Mouse (Mus musculus): ENCODE data around the gene Capn11. TPM values are rescaled to one million over a fixed set of nuclear protein-coding genes. Genes with fewer than 3 reads are reported as not detected.
"Not testable (repeated sequence)": the region's sequence is repeated elsewhere in the genome, so short reads cannot be mapped to it uniquely, and the experiment has no call there.

Gene Capn11
- polyA plus RNA-seq, 1 experiment from 2014 or later = 0.34 TPM

DNA sequence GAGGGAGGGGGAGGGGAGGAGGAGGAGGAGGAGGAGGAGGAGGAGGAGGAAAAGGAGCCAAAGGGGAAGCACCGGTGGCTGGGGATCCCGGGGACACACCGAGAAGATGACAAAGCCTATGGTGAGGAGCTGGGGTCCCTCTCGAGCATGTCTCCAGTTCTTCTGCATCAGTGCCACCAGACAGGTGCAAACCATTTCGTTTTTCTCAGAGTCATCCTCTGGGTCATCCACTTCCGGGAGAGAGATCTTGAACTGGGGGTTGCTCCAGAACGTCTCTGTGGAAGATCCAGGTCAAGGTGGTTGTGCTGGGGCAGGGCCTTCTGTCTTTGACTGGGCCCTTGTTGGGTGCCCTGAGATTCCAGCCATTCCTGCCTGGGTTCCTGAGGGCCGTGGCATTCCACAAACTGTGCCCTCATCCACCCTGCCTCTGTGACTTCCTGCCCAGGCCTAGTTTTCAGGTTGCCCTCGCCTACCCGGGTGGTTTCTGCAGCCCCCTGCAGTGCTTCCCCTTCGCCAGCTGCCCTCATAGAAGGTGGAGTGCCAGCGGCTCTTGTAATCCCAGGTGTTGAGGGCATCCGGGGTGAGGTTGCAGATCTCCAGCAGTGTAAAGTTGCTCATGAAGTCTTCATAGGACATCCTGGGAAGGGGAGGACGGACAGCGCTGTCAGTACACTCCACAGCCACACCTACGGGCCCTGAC, 20.4 kb downstream of the Capn11 start:
- H3K9ac ChIP-seq = no peak overlapping the region
- H3K9me3 ChIP-seq = no peaks in the 10 kb centered on the region
- H3K4me3 ChIP-seq (replicated peaks) = no peak overlapping the region
- H3K27me3 ChIP-seq (replicated peaks) = no peaks in the 10 kb centered on the region
- H3K27ac ChIP-seq = no peak overlapping the region
- no peak overlapping the region for H3K4me2 ChIP-seq (replicated peaks)
- H3K4me1 ChIP-seq (replicated peaks) = no peaks in the 10 kb centered on the region
- WGBS = 74% methylated on average over 16 of the region's 16 CpGs
- ATAC-seq = no peak
- no peaks in the 10 kb centered on the region for H3K36me3 ChIP-seq

DNA sequence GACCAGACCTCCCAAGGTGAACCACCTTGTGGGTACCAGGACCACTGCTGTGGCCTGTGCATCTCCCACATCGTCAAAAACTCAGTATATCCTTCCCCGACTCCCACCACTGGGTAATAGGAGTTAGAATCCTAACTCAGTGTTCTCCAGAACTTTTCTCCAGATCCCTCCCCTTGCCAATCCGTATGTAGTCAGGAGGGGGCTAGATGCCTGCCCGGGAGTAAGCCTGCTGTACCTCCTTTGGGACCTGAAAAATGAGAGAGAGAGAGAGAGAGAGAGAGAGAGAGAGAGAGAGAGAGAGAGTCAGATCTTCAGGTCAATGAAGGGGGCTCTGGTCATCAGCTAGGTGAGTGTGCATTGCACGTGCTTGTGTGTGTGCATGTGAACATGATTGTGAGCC, 25.1 kb downstream of the Capn11 start:
- Histone ChIP-seq H3K36me3 (no peaks in the 10 kb centered on the region), H3K4me3 (replicated peaks) (no peak overlapping the region), H3K4me2 (replicated peaks) (no peak overlapping the region), H3K9ac (no peak overlapping the region), H3K4me1 (replicated peaks) (peaks cover 16% of the 10 kb centered on the region; the same call in 1 of the 2 replicates), H3K27me3 (replicated peaks) (no peaks in the 10 kb centered on the region), H3K27ac (no peak overlapping the region), H3K9me3 (no peaks in the 10 kb centered on the region)
- WGBS = 80% methylated on average over 5 of the region's 5 CpGs
- no peak for ATAC-seq

DNA sequence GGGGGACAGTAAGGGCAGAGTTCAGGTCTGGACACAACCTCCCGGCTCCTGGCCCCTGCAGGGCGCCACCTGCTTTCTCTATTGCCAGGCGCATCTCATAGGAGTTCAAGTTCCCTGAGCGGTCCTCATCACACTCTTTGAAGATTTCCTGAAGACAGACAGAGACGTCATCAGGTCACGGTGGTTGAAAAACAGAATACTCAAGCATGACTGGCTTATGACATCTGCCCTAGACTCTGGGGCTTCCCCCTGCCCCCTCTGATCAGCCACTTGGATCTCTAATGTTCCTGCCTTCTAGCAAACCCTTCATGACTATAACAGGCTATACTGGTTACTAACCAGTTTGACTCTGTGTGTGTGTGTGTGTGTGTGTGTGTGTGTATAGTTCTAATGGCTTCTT, 27.2 kb downstream of the Capn11 start:
- WGBS = 80% methylated on average over 6 of the region's 6 CpGs
- Histone ChIP-seq H3K27me3 (replicated peaks) (no peaks in the 10 kb centered on the region), H3K9ac (no peak overlapping the region), H3K27ac (no peak overlapping the region), H3K36me3 (no peaks in the 10 kb centered on the region), H3K9me3 (no peaks in the 10 kb centered on the region), H3K4me3 (replicated peaks) (no peak overlapping the region), H3K4me2 (replicated peaks) (no peak overlapping the region), H3K4me1 (replicated peaks) (peaks cover 21% of the 10 kb centered on the region)
- no peak for ATAC-seq

DNA sequence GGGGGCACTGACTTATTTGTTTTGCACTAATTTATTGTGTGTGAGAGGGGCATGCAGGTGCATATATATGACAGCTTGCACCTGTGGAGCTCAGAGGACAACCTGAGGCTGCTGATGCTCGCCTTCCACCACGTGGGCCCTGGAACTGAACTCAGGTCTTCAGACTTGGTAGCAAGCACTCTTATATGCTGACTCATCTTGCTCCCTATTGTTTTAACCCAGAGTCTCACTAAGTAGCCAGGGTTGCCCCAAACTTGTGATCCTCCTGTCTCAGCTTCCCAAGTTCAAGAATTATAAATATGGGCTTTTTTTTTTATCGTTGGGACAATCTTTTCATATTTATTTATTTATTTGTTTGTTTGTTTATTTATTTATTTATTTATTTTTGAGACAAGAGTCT, 28.1 kb downstream of the Capn11 start:
- H3K9ac ChIP-seq = no peak overlapping the region
- no peaks in the 10 kb centered on the region for H3K9me3 ChIP-seq
- no peaks in the 10 kb centered on the region for H3K27me3 ChIP-seq (replicated peaks)
- 54% methylated on average over 3 of the region's 3 CpGs for WGBS
- H3K27ac ChIP-seq = no peak overlapping the region
- peak overlapping the region; percentile 86; the same call in 1 of the 2 replicates for H3K4me2 ChIP-seq (replicated peaks)
- peaks cover 29% of the 10 kb centered on the region for H3K4me1 ChIP-seq (replicated peaks)
- no peaks in the 10 kb centered on the region for H3K36me3 ChIP-seq
- no peak for ATAC-seq
- no peak overlapping the region for H3K4me3 ChIP-seq (replicated peaks)

DNA sequence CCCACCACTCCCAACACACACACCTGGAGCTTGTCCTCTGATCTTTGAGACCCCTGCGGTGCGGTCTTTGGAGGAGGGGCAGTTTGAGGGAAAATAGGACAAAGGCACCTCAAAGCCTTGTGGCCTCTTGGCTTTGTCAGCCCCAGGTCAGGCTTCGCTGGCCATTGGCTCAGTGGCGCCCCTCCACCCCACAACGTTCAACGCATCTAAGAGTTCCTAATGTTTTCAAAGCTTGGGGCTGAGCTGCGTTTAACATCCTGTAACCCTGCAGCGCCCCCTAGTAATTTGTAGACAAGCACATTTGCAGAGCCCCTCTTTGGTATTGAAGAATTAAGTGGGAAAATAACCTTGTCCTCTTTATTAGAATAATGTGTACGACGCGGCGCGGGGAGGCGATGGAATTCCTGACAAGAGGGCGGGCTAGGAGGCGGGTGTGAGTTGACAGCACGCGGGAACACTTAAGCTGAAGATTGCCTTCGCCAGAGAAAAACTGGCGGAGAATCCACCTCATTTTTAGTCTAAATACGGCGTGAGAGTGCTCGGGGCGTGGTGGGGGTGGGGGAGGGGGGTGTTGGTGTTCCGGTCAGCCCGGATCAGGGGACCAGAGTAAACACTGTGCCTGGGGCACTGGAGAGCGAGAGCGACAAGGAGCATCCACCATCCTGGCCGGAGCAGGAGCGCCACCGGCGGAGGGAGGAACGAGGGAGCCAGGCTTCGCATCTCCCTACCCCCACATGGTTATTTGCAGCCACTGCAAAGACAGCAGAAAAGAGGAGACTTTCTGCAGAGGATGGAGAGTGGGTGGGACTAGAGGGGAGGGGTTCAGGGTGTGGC, 29.0 kb downstream of the Capn11 start:
- peak; percentile 62 for ATAC-seq
- H3K4me1 ChIP-seq (replicated peaks) = peaks cover 32% of the 10 kb centered on the region
- H3K27ac ChIP-seq = peak overlapping the region; percentile 66
- no peaks in the 10 kb centered on the region for H3K27me3 ChIP-seq (replicated peaks)
- H3K36me3 ChIP-seq = no peaks in the 10 kb centered on the region
- H3K9ac ChIP-seq = peak overlapping the region; percentile 46
- H3K4me3 ChIP-seq (replicated peaks) = peak overlapping the region; percentile 38
- no peaks in the 10 kb centered on the region for H3K9me3 ChIP-seq
- WGBS = 3% methylated on average over 33 of the region's 34 CpGs
- H3K4me2 ChIP-seq (replicated peaks) = peak overlapping the region; percentile 86

DNA sequence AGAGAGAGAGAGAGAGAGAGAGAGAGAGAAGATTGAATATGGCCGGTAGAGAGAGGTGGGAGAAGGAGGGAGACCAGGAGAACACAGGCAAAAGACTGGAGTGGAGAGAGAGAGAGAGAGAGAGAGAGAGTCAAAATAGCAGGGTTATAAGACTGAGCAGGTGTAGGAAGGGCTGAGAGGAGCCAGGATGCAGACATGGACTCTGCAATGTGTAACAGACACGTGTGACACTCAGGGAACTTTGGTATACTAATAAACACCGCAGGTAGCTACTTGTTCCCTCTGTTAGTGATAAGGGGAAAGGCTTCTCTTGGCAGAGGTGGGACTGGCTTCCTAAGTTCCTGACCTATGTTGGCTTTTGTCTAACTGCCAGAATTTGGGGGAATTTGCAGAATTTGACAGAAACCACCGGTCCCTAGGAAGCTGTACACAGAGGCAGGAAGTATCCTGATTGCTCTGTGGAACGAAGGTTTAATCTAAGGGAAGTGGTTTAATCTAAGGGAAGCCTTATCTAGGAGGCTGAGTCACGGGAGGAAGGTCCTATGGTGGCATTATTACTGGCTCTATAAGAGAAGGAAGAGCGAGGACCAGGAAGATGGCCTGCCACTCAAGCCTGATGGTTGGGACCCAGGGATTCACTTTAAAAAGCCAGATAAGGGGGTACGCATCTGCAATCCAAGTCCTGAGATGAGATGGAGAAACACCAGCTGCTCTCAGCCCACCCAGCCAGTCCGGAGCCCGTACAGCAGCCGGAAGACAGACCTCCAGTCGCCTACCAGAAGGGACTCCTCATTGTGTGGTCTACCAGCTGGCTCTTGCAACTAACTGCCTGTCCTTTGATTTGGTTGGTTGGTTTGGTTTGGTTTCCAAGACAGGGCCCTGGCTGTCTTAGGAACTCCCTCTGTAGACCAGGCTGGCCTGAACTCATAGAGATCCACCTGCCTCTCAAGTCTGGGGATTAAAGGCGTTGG, 30.0 kb downstream of the Capn11 start:
- H3K4me3 ChIP-seq (replicated peaks) = peak overlapping the region; percentile 38; the same call in 1 of the 2 replicates
- H3K36me3 ChIP-seq = no peaks in the 10 kb centered on the region
- H3K9ac ChIP-seq = no peak overlapping the region
- peak; percentile 34 for ATAC-seq
- no peaks in the 10 kb centered on the region for H3K27me3 ChIP-seq (replicated peaks)
- no peaks in the 10 kb centered on the region for H3K9me3 ChIP-seq
- peak overlapping the region; percentile 66 for H3K27ac ChIP-seq
- peaks cover 32% of the 10 kb centered on the region for H3K4me1 ChIP-seq (replicated peaks)
- WGBS = 44% methylated on average over 13 of the region's 13 CpGs
- H3K4me2 ChIP-seq (replicated peaks) = peak overlapping the region; percentile 86

DNA sequence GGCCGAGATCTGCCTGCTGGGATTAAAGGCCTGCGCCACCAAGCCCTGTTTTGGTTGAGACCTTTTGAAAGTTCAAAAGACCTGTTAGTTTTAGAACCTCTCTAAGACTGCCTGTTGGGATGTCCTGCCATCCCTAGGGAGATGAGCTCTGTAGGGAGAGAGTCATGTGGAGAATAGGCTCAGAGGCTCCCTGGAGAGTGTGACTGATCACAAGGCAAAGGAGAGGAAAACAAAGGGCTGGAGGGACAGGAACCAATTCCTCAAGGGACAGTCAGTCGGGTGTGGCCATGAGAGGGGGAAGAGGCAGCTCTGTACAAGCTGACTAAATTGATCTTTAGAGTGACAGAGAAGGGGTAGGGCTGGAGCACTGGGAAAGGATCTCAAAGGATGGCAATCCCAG, 31.0 kb downstream of the Capn11 start:
- Histone ChIP-seq H3K9me3 (no peaks in the 10 kb centered on the region), H3K27me3 (replicated peaks) (no peaks in the 10 kb centered on the region), H3K9ac (no peak overlapping the region), H3K4me2 (replicated peaks) (no peak overlapping the region), H3K36me3 (no peaks in the 10 kb centered on the region), H3K27ac (no peak overlapping the region), H3K4me1 (replicated peaks) (peaks cover 32% of the 10 kb centered on the region), H3K4me3 (replicated peaks) (no peak overlapping the region)
- WGBS = 46% methylated on average over 3 of the region's 3 CpGs
- ATAC-seq = no peak

DNA sequence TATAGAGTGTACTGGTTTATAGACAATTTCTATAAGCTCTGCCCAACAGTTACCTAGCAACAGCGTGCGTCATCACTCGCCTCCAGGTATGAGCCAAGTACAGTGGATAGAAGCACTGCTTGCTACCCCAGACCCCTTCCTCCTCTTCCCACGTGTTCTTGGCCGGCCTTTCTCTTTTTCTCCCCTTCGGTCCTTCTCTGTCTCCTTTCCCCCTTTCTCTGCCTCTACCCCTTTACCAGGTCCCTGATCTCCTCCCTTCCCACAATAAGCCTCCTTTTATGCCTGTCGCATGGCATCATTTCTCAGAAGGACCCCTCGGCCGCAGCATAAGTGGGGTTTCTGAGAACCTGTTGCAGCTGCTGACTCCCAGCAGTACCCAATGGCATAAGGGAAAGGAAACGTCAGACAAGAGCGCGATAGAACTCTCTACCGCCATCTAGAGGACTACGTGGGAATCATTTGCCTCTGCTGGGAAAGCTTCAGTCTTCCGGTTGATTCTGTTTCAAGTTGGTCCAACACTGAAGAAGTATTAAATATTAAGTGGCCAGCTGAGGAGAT, 32.5 kb downstream of the Capn11 start:
- no peaks in the 10 kb centered on the region for H3K36me3 ChIP-seq
- H3K27ac ChIP-seq = 0 out of 2 replicates have a peak overlapping the region, but pooled peaks have one; percentile 37
- WGBS = 28% methylated on average over 15 of the region's 15 CpGs
- no peak overlapping the region for H3K9ac ChIP-seq
- peak; percentile 42; the same call in 1 of the 2 replicates for ATAC-seq
- H3K9me3 ChIP-seq = no peaks in the 10 kb centered on the region
- no peaks in the 10 kb centered on the region for H3K27me3 ChIP-seq (replicated peaks)
- peaks cover 32% of the 10 kb centered on the region for H3K4me1 ChIP-seq (replicated peaks)
- H3K4me3 ChIP-seq (replicated peaks) = no peak overlapping the region
- peak overlapping the region; percentile 48 for H3K4me2 ChIP-seq (replicated peaks)

DNA sequence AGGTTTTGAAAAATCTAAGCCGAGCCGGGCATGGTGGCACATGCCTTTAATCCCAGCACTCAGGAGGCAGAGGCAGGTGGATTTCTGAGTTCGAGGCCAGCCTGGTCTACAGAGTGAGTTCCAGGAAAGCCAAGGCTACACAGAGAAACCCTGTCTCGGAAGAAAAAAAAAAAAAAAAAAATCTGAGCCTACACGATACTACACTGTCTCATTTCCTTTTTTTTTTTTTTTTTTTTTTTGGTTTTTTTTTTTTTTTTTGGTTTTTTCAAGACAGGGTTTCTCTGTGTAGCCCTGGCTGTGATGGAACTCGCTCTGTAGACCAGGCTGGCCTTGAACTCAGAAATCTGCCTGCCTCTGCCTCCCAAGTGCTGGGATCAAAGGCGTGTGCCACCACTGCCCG, 35.7 kb downstream of the Capn11 start:
- H3K9ac ChIP-seq; H3K4me2 ChIP-seq (replicated peaks); H3K27ac ChIP-seq; H3K27me3 ChIP-seq (replicated peaks); H3K4me3 ChIP-seq (replicated peaks); H3K9me3 ChIP-seq; ATAC-seq; H3K36me3 ChIP-seq: not testable (repeated sequence)
- 91% methylated on average over 8 of the region's 8 CpGs for WGBS
- peaks cover 26% of the 10 kb centered on the region for H3K4me1 ChIP-seq (replicated peaks)

DNA sequence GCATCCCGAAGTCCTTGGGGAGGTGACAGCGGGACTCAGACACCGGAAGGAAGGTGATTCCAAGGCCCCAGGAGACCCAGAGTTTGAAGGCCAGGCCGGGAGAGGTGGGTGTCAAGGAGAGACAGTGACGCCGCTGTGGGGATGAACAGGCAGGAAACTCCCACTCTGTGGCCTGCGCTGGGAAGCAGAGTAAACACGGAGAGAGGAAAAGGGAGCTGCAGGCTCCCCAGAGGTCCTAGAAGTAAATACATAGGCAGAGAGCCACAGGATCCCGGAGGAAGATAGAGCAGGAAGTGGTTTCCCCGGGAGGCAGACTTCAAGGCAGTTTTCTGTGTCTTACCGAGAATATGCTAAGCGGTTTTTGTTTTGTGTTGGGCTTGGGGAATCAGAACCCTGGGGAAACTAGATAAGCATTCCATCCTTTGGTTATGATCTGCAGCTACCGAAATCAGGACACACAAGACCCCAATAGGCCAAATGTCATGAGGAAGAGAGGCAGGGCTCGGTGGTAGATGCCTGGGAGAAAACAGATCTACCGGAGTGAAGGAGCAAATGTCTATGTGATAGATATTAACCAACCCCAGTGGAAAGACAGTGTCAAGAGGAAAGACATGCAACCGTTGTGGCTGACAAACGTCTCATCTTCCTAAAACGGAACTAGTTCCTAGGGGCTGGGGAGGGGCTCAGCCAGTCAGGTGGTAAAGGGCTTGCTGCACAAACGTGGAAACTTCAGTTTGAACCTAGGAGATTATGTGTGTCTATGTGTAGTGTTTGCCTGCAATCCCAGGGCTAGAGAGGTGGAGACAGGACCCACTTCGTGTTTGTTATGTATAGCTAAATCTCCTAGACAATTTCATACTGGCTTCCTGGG, 39.5 kb downstream of the Capn11 start:
- H3K4me3 ChIP-seq (replicated peaks) = peak overlapping the region; percentile 24
- ATAC-seq = peak; percentile 71
- peak overlapping the region; percentile 57 for H3K4me2 ChIP-seq (replicated peaks)
- H3K4me1 ChIP-seq (replicated peaks) = peaks cover 13% of the 10 kb centered on the region; the same call in 1 of the 2 replicates
- no peaks in the 10 kb centered on the region for H3K27me3 ChIP-seq (replicated peaks)
- H3K9ac ChIP-seq = peak overlapping the region; percentile 31
- peak overlapping the region; percentile 87 for H3K27ac ChIP-seq
- no peaks in the 10 kb centered on the region for H3K9me3 ChIP-seq
- no peaks in the 10 kb centered on the region for H3K36me3 ChIP-seq
- WGBS = 18% methylated on average over 20 of the region's 20 CpGs

DNA sequence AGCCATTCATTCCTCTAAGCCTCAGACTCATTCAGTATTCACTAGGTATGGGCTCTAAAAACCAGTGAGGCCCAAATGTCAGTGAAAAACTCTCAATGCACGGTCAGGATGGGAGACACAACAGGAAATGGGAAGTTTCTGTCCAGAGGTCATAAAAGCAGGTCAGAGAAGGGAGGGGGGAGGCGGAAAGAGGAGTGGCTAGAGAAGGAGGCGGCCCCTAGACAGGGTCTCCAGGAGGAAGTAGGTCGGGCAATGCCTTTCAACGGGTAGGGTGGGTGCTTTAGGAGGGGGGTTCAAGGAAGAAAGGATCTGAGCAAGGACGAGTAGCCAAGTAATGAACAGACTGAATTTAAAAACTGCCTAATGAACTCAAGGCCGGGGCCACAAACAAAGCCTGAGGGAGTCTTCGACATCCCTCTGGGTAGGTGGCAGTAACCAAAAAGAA, 40.2 kb downstream of the Capn11 start:
- peak overlapping the region; percentile 24 for H3K4me3 ChIP-seq (replicated peaks)
- H3K27ac ChIP-seq = peak overlapping the region; percentile 87
- H3K36me3 ChIP-seq = no peaks in the 10 kb centered on the region
- peaks cover 13% of the 10 kb centered on the region; the same call in 1 of the 2 replicates for H3K4me1 ChIP-seq (replicated peaks)
- H3K4me2 ChIP-seq (replicated peaks) = peak overlapping the region; percentile 57
- no peaks in the 10 kb centered on the region for H3K27me3 ChIP-seq (replicated peaks)
- WGBS = 19% methylated on average over 8 of the region's 8 CpGs
- H3K9me3 ChIP-seq = no peaks in the 10 kb centered on the region
- ATAC-seq = peak; percentile 82
- H3K9ac ChIP-seq = peak overlapping the region; percentile 31; the same call in 1 of the 2 replicates

All from intestine, embryonic 15.5 days (tissue).